Mouse (Mus musculus): Measurements from ENCODE around the gene Astn2.

Astn2 gene

GRCm38 (mm10) chr4:66146546-66146945 lies 257.9 kb downstream of the Astn2 start:
- no peak for TF ChIP-seq GATA4 (IDR thresholded peaks at IDR 0.05; ENCODE audit: insufficient replicate concordance, low read length)

GRCm38 (mm10) chr4:66126181-66126580 lies 278.2 kb downstream of the Astn2 start:
- TF ChIP-seq GATA4 (IDR thresholded peaks at IDR 0.05; ENCODE audit: insufficient replicate concordance, low read length) = no peak

- no peak for TF ChIP-seq GATA4 (IDR thresholded peaks at IDR 0.05; ENCODE audit: insufficient replicate concordance, low read length)
Measured at GRCm38 (mm10) chr4:66122766-66123358, 281.5 kb downstream of the Astn2 start.

GRCm38 (mm10) chr4:66114243-66114642 lies 290.2 kb downstream of the Astn2 start:
- TF ChIP-seq GATA4 (IDR thresholded peaks at IDR 0.05; ENCODE audit: insufficient replicate concordance, low read length) = no peak

- TF ChIP-seq GATA4 (IDR thresholded peaks at IDR 0.05; ENCODE audit: insufficient replicate concordance, low read length) = no peak
Measured at GRCm38 (mm10) chr4:66102037-66102436, 302.4 kb downstream of the Astn2 start.

- no peak for TF ChIP-seq GATA4 (IDR thresholded peaks at IDR 0.05; ENCODE audit: insufficient replicate concordance, low read length)
Measured at GRCm38 (mm10) chr4:66097629-66098028, 306.8 kb downstream of the Astn2 start.

- no peak for TF ChIP-seq GATA4 (IDR thresholded peaks at IDR 0.05; ENCODE audit: insufficient replicate concordance, low read length)
Measured at GRCm38 (mm10) chr4:66096104-66096503, 308.3 kb downstream of the Astn2 start.

- TF ChIP-seq GATA4 (IDR thresholded peaks at IDR 0.05; ENCODE audit: insufficient replicate concordance, low read length) = no peak
Measured at GRCm38 (mm10) chr4:66057161-66057560, 347.2 kb downstream of the Astn2 start.

GRCm38 (mm10) chr4:66055690-66056089 lies 348.7 kb downstream of the Astn2 start:
- TF ChIP-seq GATA4 (IDR thresholded peaks at IDR 0.05; ENCODE audit: insufficient replicate concordance, low read length) = no peak

GRCm38 (mm10) chr4:66043014-66043672 lies 361.3 kb downstream of the Astn2 start:
- no peak for TF ChIP-seq GATA4 (IDR thresholded peaks at IDR 0.05; ENCODE audit: insufficient replicate concordance, low read length)

GRCm38 (mm10) chr4:66033826-66034225 lies 370.6 kb downstream of the Astn2 start:
- TF ChIP-seq GATA4 (IDR thresholded peaks at IDR 0.05; ENCODE audit: insufficient replicate concordance, low read length) = no peak

- no peak for TF ChIP-seq GATA4 (IDR thresholded peaks at IDR 0.05; ENCODE audit: insufficient replicate concordance, low read length)
Measured at GRCm38 (mm10) chr4:66031320-66031870, 373.0 kb downstream of the Astn2 start.

GRCm38 (mm10) chr4:66029901-66030300 lies 374.5 kb downstream of the Astn2 start:
- no peak for TF ChIP-seq GATA4 (IDR thresholded peaks at IDR 0.05; ENCODE audit: insufficient replicate concordance, low read length)

GRCm38 (mm10) chr4:66027866-66028265 lies 376.5 kb downstream of the Astn2 start:
- no peak for TF ChIP-seq GATA4 (IDR thresholded peaks at IDR 0.05; ENCODE audit: insufficient replicate concordance, low read length)

GRCm38 (mm10) chr4:66025393-66026062 lies 378.9 kb downstream of the Astn2 start:
- no peak for TF ChIP-seq GATA4 (IDR thresholded peaks at IDR 0.05; ENCODE audit: insufficient replicate concordance, low read length)

- TF ChIP-seq GATA4 (IDR thresholded peaks at IDR 0.05; ENCODE audit: insufficient replicate concordance, low read length) = no peak
Measured at GRCm38 (mm10) chr4:66002936-66003335, 401.5 kb downstream of the Astn2 start.
